Comparison of ENCODE assay signal across 8 mouse cellular contexts in genomic region chr19:19005144-19005543, GRCm38 (mm10).
DNase-seq lines count a peak whose midpoint lies in the region; ATAC-seq lines count a peak whose summit lies in the region.

No protein-coding gene starts in this region.

- H3K4me3 ChIP-seq in kidney, embryonic 14.5 days (ENCODE audit: low read length): no peak overlapping the region
- no peak overlapping the region for H3K4me3 ChIP-seq in neural tube, embryonic 14.5 days (ENCODE audit: low read depth, low read length)

- intact Hi-C loops in heart, postnatal 25 days (cut with DNase I): no loop called here
- intact Hi-C loops in heart, postnatal 14 days (cut with DNase I): no loop called here

- H3K36me3 ChIP-seq in kidney, embryonic 14.5 days (ENCODE audit: control insufficient read depth, insufficient read depth, low read length): no peaks in the 10 kb centered on the region
- H3K36me3 ChIP-seq in neural tube, embryonic 14.5 days (ENCODE audit: control insufficient read depth, insufficient read depth, low read length): no peaks in the 10 kb centered on the region

- peak; percentile 75 for ATAC-seq in kidney, embryonic 14.5 days (ENCODE audit: low FRiP score, low TSS enrichment)
- peak; percentile 79 for ATAC-seq in neural tube, embryonic 14.5 days (ENCODE audit: low read depth)

- no peaks in the 10 kb centered on the region for H3K9me3 ChIP-seq in kidney, embryonic 14.5 days (ENCODE audit: control insufficient read depth, low read length)
- no peaks in the 10 kb centered on the region for H3K9me3 ChIP-seq in neural tube, embryonic 14.5 days (ENCODE audit: control insufficient read depth, low read length)

- H3K4me2 ChIP-seq in kidney, embryonic 14.5 days (replicated peaks; ENCODE audit: low read depth, low read length): no peak overlapping the region
- no peak overlapping the region for H3K4me2 ChIP-seq in neural tube, embryonic 14.5 days (ENCODE audit: low read depth, low read length)

- DNase-seq in kidney, adult 9 months: no peak
- DNase-seq in frontal cortex, adult 2 months (ENCODE audit: extremely low spot score in 1 of 2, low spot score in 1 of 2): peak; percentile 47 to 77
- DNase-seq in left cerebral cortex, adult 18-20 months (ENCODE audit: low spot score in 2 of 2): peak; percentile 51 to 66
- DNase-seq in heart, postnatal 25 days (ENCODE audit: low spot score): no peak
- no peak for DNase-seq in thymus, postnatal 14 days
- no peak for DNase-seq in heart, postnatal 14 days

- WGBS in kidney, embryonic 14.5 days: 45% methylated on average over 6 of the region's 6 CpGs
- 40% methylated on average over 6 of the region's 6 CpGs for WGBS in neural tube, embryonic 14.5 days

- H3K4me1 ChIP-seq in kidney, embryonic 14.5 days (ENCODE audit: control insufficient read depth, insufficient read depth, low read length): no peaks in the 10 kb centered on the region
- H3K4me1 ChIP-seq in neural tube, embryonic 14.5 days (ENCODE audit: control insufficient read depth, insufficient read depth, low read length): peaks cover 3% of the 10 kb centered on the region; the same call in 1 of the 2 replicates

- H3K27ac ChIP-seq in kidney, embryonic 14.5 days (ENCODE audit: low read depth, low read length): no peak overlapping the region
- H3K27ac ChIP-seq in neural tube, embryonic 14.5 days (ENCODE audit: low read depth, low read length): no peak overlapping the region

- no peaks in the 10 kb centered on the region for H3K27me3 ChIP-seq in kidney, embryonic 14.5 days (ENCODE audit: control insufficient read depth, insufficient read depth, low read length)
- no peaks in the 10 kb centered on the region for H3K27me3 ChIP-seq in neural tube, embryonic 14.5 days (ENCODE audit: control insufficient read depth, insufficient read depth, low read length)

- no peak overlapping the region for H3K9ac ChIP-seq in kidney, embryonic 14.5 days (ENCODE audit: low read depth, low read length)
- H3K9ac ChIP-seq in neural tube, embryonic 14.5 days (replicated peaks; ENCODE audit: low read depth, low read length): no peak overlapping the region

Comparison
In these comparisons a context has a peak if more than half of its experiments do, and no peak if none do; other contexts are left out.
1. DNase-seq: peak in frontal cortex, adult 2 months (2 of 2) and left cerebral cortex, adult 18-20 months (2 of 2); none in kidney, adult 9 months (single experiment), heart, postnatal 25 days (single experiment), thymus, postnatal 14 days (single experiment) and heart, postnatal 14 days (0 of 2).